Comparison of ENCODE assay signal across 8 mouse cellular contexts in the genomic region with DNA sequence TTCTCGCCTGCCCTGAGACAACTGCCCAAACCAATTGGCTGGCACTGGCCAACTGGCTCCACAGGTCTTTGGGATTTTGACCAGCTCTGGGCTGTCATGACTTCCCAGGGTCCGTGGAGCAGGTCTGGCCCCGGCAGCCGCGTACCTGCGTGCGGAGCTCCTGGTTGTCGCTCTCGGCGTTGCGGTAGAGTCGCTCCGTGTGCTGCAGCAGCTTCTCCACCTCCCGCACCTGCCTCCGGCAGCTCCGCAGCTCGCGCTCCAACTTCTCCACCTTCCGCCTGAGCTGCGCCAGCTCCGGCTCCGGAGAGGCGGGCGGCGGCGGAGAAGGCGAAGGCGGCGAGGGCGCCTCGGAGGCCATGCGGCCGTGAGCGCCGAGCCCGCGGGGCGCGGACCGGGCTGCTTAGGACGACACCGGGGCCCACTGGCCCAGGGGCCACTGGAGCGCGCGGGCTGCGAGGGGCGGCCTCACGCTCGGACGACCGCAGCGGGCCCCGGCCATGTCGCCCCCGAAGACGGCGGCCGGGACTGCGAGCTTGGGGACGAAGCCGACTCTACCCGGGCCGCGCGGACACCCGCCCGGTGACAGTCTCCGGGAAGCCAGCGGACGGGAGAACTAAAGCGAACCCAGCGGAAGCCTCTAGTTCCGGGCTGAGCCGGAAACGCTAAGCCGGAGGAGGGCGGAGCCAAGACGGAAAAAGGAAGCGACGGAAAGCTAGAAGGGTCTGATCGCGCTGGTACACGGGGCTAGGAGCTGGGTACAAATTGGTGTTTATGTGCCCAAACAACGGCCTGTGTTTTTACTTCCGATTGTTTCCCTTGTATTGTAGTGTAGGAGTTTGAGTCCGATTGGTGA. TPM values are rescaled to one million over a fixed set of nuclear protein-coding genes. Genes with fewer than 3 reads are reported as not detected.
DNase-seq lines count a peak whose midpoint lies in the region; ATAC-seq and TF ChIP-seq lines count a peak whose summit lies in the region.

A gene (minus strand): TSS at position 652 of the 853 bp plus-strand sequence.

- no peak for TF ChIP-seq CTCF in G1E (IDR thresholded peaks at IDR 0.05; ENCODE audit: low read depth, low read length)
- TF ChIP-seq CTCF in layer of hippocampus, adult 2 months (conservative IDR thresholded peaks at IDR 0.05) = no peak
- no peak for TF ChIP-seq CTCF in lung, embryonic 14.5 days (IDR thresholded peaks at IDR 0.05; ENCODE audit: low read depth)
- TF ChIP-seq CTCF in olfactory bulb, adult 2 months (IDR thresholded peaks at IDR 0.05; ENCODE audit: insufficient read depth, low read depth, low read length) = no peak
- 0 out of 2 replicates have a peak, but pooled peaks have one; percentile 10 for TF ChIP-seq CTCF in thymus, adult 2 months (IDR thresholded peaks at IDR 0.05; ENCODE audit: borderline replicate concordance, control insufficient read depth, extremely low read depth, insufficient read depth, low read length, poor library complexity)

- H3K27me3 ChIP-seq in G1E (ENCODE audit: insufficient read depth, low read length) = peaks cover 3% of the 10 kb centered on the region; the same call in 1 of the 2 replicates
- no peaks in the 10 kb centered on the region for H3K27me3 ChIP-seq in forebrain, embryonic 16.5 days (replicated peaks; ENCODE audit: control insufficient read depth, insufficient read depth, low read length)
- no peaks in the 10 kb centered on the region for H3K27me3 ChIP-seq in lung, embryonic 14.5 days (ENCODE audit: insufficient read depth, low read length)
- H3K27me3 ChIP-seq in thymus, adult 2 months (ENCODE audit: control insufficient read depth, insufficient read depth, low read length) = no peaks in the 10 kb centered on the region

- H3K4me3 ChIP-seq in G1E (ENCODE audit: low read depth, low read length) = peak within 1 kb of the TSS; percentile 100
- peak within 1 kb of the TSS; percentile 84 for H3K4me3 ChIP-seq in forebrain, embryonic 16.5 days (replicated peaks; ENCODE audit: low read length)
- peak within 1 kb of the TSS; percentile 91 for H3K4me3 ChIP-seq in layer of hippocampus, adult 2 months
- peak within 1 kb of the TSS; percentile 96 for H3K4me3 ChIP-seq in lung, embryonic 14.5 days (ENCODE audit: low read depth, low read length)
- H3K4me3 ChIP-seq in olfactory bulb, adult 2 months (ENCODE audit: insufficient read depth, low read depth, low read length) = peak within 1 kb of the TSS; percentile 83
- H3K4me3 ChIP-seq in thymus, adult 2 months (ENCODE audit: control insufficient read depth, insufficient read depth, low read length) = peak within 1 kb of the TSS; percentile 93

- peaks cover 30% of the 10 kb centered on the region for H3K36me3 ChIP-seq in G1E (replicated peaks)
- H3K36me3 ChIP-seq in forebrain, embryonic 16.5 days (ENCODE audit: control insufficient read depth, insufficient read depth) = peaks cover 11% of the 10 kb centered on the region
- H3K36me3 ChIP-seq in lung, embryonic 14.5 days (ENCODE audit: insufficient read depth) = peaks cover 12% of the 10 kb centered on the region
- peaks cover 12% of the 10 kb centered on the region for H3K36me3 ChIP-seq in thymus, adult 2 months (ENCODE audit: control insufficient read depth, insufficient read depth, low read length)

- peak; percentile 62 for TF ChIP-seq POLR2A in olfactory bulb, adult 2 months (IDR thresholded peaks at IDR 0.05; ENCODE audit: insufficient read depth, low read depth, low read length)
- TF ChIP-seq POLR2A in thymus, adult 2 months (IDR thresholded peaks at IDR 0.05; ENCODE audit: control insufficient read depth, extremely low read depth, insufficient read depth, low read length, poor library complexity) = peak; percentile 81

- peak within 1 kb of the TSS; percentile 75 for H3K27ac ChIP-seq in forebrain, embryonic 16.5 days (ENCODE audit: low read length)
- H3K27ac ChIP-seq in layer of hippocampus, adult 2 months = peak within 1 kb of the TSS; percentile 80
- H3K27ac ChIP-seq in lung, embryonic 14.5 days (ENCODE audit: low read depth) = peak within 1 kb of the TSS; percentile 75
- H3K27ac ChIP-seq in olfactory bulb, adult 2 months (ENCODE audit: insufficient read depth, low read depth, low read length) = no peak within 1 kb of the TSS
- no peak within 1 kb of the TSS for H3K27ac ChIP-seq in thymus, adult 2 months (ENCODE audit: control insufficient read depth, insufficient read depth, low read length)

- peaks cover 24% of the 10 kb centered on the region for H3K4me1 ChIP-seq in G1E (ENCODE audit: insufficient read depth, low read depth, low read length)
- peaks cover 16% of the 10 kb centered on the region for H3K4me1 ChIP-seq in forebrain, embryonic 16.5 days (replicated peaks; ENCODE audit: control insufficient read depth, insufficient read depth, low read length)
- peaks cover 5% of the 10 kb centered on the region; the same call in 1 of the 2 replicates for H3K4me1 ChIP-seq in lung, embryonic 14.5 days (ENCODE audit: insufficient read depth)
- H3K4me1 ChIP-seq in olfactory bulb, adult 2 months (ENCODE audit: control insufficient read depth, insufficient read depth, low read length) = peaks cover 10% of the 10 kb centered on the region
- peaks cover 10% of the 10 kb centered on the region for H3K4me1 ChIP-seq in thymus, adult 2 months (replicated peaks; ENCODE audit: control insufficient read depth, insufficient read depth, low read length)

- under 1% methylated on average over 85 of the region's 86 CpGs for WGBS in forebrain, embryonic 16.5 days
- under 1% methylated on average over 86 of the region's 86 CpGs for WGBS in lung, embryonic 14.5 days
- WGBS in olfactory bulb, adult 2 months = under 1% methylated on average over 86 of the region's 86 CpGs
- WGBS in thymus, adult 2 months = under 1% methylated on average over 86 of the region's 86 CpGs

- H3K4me2 ChIP-seq in forebrain, embryonic 16.5 days (ENCODE audit: low read length) = peak within 1 kb of the TSS; percentile 87
- H3K4me2 ChIP-seq in lung, embryonic 14.5 days = peak within 1 kb of the TSS; percentile 83

- peak; percentile 96 for ATAC-seq in G1E (ENCODE audit: extremely low read depth, insufficient number of reproducible peaks, low FRiP score, poor library complexity, severe bottlenecking)
- peak; percentile 99 for ATAC-seq in forebrain, embryonic 16.5 days
- ATAC-seq in lung, embryonic 14.5 days (ENCODE audit: insufficient read depth) = peak; percentile 98

- H3K9me3 ChIP-seq in G1E (replicated peaks) = peaks cover 6% of the 10 kb centered on the region; the same call in 1 of the 2 replicates
- H3K9me3 ChIP-seq in forebrain, embryonic 16.5 days (ENCODE audit: control insufficient read depth, low read length) = no peaks in the 10 kb centered on the region
- no peaks in the 10 kb centered on the region for H3K9me3 ChIP-seq in lung, embryonic 14.5 days (ENCODE audit: low read depth, low read length)

- peak; percentile 89 for DNase-seq in G1E (ENCODE audit: low spot score)
- DNase-seq in cerebellum, adult 18-20 months = peak; percentile 93 to 94
- peak; percentile 92 to 93 for DNase-seq in heart, postnatal 36 days
- DNase-seq in layer of hippocampus, adult 2 months (ENCODE audit: low spot score in 2 of 2) = peak; percentile 90 to 93
- DNase-seq in lung, embryonic 14.5 days = peak; percentile 97
- peak; percentile 91 for DNase-seq in thymus, adult 2 months

- intact Hi-C loops in heart, postnatal 36 days (cut with DNase I) = loop anchor here (2.0 kb wide), 1 partner anchor 50 kb away; no protein-coding TSS in a partner anchor

- peak within 1 kb of the TSS; percentile 86 for H3K9ac ChIP-seq in forebrain, embryonic 16.5 days (replicated peaks; ENCODE audit: low read depth, low read length)
- peak within 1 kb of the TSS; percentile 91 for H3K9ac ChIP-seq in lung, embryonic 14.5 days

RNA-seq across cellular contexts. Expression of the gene that starts here (rescaled TPM):
- total RNA-seq in G1E (2014; fragmentation: Nextera tagmentation) = 30.6 and 35.6 TPM in 2 replicates
- 52.6 and 55.8 TPM in 2 replicates for total RNA-seq in G1E (2017)
- polyA plus RNA-seq in G1E (2012) = 31.0 and 34.7 TPM in 2 replicates
- 42.3 and 47.3 TPM in 2 replicates for polyA plus RNA-seq in forebrain, embryonic 16.5 days (2015; fragmentation: Nextera tagmentation; extraction: Ambion mirVana)
- total RNA-seq in heart, postnatal 36 days (2021) = 10 to 100 TPM; 20.6 to 22.1 TPM
- total RNA-seq in layer of hippocampus, adult 2 months (2021) = 10 to 100 TPM; 46.4 to 51.4 TPM
- polyA plus RNA-seq in lung, embryonic 14.5 days (2014; fragmentation: Nextera tagmentation; extraction: Ambion mirVana) = 32.2 and 35.7 TPM in 2 replicates
- not detected in 2 replicates for polyA plus RNA-seq in olfactory bulb, adult 2 months (2012; ENCODE audit: insufficient read depth, insufficient read length, low replicate concordance, missing spikeins)
- polyA plus RNA-seq in thymus, adult 2 months (2012; rRNA removed) = 22.5 and 26.9 TPM in 2 replicates

Comparison
In these comparisons a context has a peak if more than half of its experiments do, and no peak if none do; other contexts are left out.
1. H3K27ac ChIP-seq: peak in forebrain, embryonic 16.5 days (single experiment), layer of hippocampus, adult 2 months (single experiment) and lung, embryonic 14.5 days (single experiment); none in olfactory bulb, adult 2 months (single experiment) and thymus, adult 2 months (single experiment).
2. Peak in every context shown above with its lines, with median percentiles within 50 percentile points of each other: ATAC-seq, DNase-seq and H3K4me3 ChIP-seq.